Mouse (Mus musculus) embryonic facial prominence, embryonic 12.5 days (tissue): ENCODE measurements around the gene Hoxa2. TPM values are rescaled to one million over a fixed set of nuclear protein-coding genes. Genes with fewer than 3 reads are reported as not detected.

Experiments used
- ATAC-seq: fragments of 200-750 bp; cut with Nextera tagmentation; 2 replicates; pipeline ENCODE4 v1.8.0; 2017; ENCODE audit not compliant: insufficient number of reproducible peaks, insufficient read depth, low FRiP score, low TSS enrichment
- H3K27ac ChIP-seq: fragments of 300-500 bp; sonication (generic); 2 replicates; pipeline ENCODE4 v1.5.1; 2016; ENCODE audit warnings: mild to moderate bottlenecking
- H3K27me3 ChIP-seq: fragments of 300-500 bp; sonication (generic); 2 replicates; pipeline ENCODE4 v1.6.1; 2016; ENCODE audit warnings: mild to moderate bottlenecking, moderate library complexity
- H3K36me3 ChIP-seq: fragments of 300-500 bp; sonication (generic); 2 replicates; pipeline ENCODE4 v1.6.1; 2016; ENCODE audit warnings: mild to moderate bottlenecking
- H3K4me1 ChIP-seq: fragments of 300-500 bp; sonication (generic); 2 replicates; pipeline ENCODE4 v1.6.1; 2016
- H3K4me2 ChIP-seq: fragments of 300-500 bp; sonication (generic); replicated peaks from 2 replicates; pipeline ENCODE4 v1.6.1; 2016; ENCODE audit warnings: mild to moderate bottlenecking, moderate library complexity
- H3K4me3 ChIP-seq: fragments of 300-500 bp; sonication (generic); 2 replicates; pipeline ENCODE4 v1.5.1; 2016; ENCODE audit warnings: mild to moderate bottlenecking
- H3K9ac ChIP-seq: fragments of 300-500 bp; sonication (generic); 2 replicates; pipeline ENCODE4 v1.6.1; 2016; ENCODE audit warnings: mild to moderate bottlenecking, moderate library complexity
- H3K9me3 ChIP-seq: fragments of 300-500 bp; sonication (generic); 2 replicates; pipeline ENCODE4 v1.6.1; 2016; ENCODE audit warnings: mild to moderate bottlenecking, moderate library complexity
- WGBS: fragments of 180-500 bp; shearing (Covaris S2); methylation state at CpG from one replicate; pipeline ENCODE4 v1.1.7; 2016; 5-methylcytosine and 5-hydroxymethylcytosine counted together
- polyA plus RNA-seq: library from polyadenylated mRNA; unstranded; fragments of >200 nt; fragmentation: Nextera tagmentation; extraction: Ambion mirVana; gene quantifications from 2 replicates; pipeline ENCODE4 v1.2.1, GENCODE M21; 2016

Gene Hoxa2
- polyA plus RNA-seq, 1 experiment from 2014 or later = 18.2 TPM

DNA sequence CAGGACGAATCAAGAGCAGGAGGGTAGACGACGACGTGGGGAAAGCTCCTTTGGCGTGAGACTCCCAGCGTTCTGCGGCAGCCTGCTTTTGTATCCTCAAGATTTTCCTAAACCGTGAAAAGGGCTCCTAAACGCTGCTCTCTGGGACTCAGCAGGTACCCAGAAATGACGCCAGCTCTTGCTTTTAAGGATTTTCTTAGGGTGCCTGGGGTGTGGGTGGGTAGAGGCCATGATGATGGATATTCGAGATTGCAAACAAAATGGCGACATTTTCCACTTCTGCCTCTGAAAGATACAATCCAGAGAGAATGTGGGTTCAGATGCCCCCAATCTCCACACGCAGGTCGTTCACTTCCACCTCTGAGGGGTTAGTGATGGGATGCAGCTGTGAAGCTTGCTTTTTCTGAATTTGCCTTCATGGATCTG, 3.1 kb upstream of the Hoxa2 start:
- peak overlapping the region; percentile 39 for H3K4me2 ChIP-seq

GRCm38 (mm10) chr6:52167176-52167575, 2.5 kb upstream of the Hoxa2 start:
- Histone ChIP-seq H3K9me3 (no peaks in the 10 kb centered on the region), H3K9ac (peak overlapping the region; percentile 38; the same call in 1 of the 2 replicates), H3K27me3 (peaks cover 87% of the 10 kb centered on the region), H3K27ac (peak overlapping the region; percentile 75), H3K4me1 (0 out of 2 replicates have a peak, but pooled peaks cover 2% of the 10 kb centered on the region), H3K4me3 (peak overlapping the region; percentile 36), H3K36me3 (no peaks in the 10 kb centered on the region), H3K4me2 (peak overlapping the region; percentile 39; the same call in 1 of the 2 replicates)
- 6% methylated on average over 1 of the region's 1 CpGs for WGBS
- ATAC-seq = no peak

More for the DNA sequence above, 3.1 kb upstream of the Hoxa2 start:
- Histone ChIP-seq H3K27ac (peak overlapping the region; percentile 75), H3K4me1 (peaks cover 6% of the 10 kb centered on the region; the same call in 1 of the 2 replicates), H3K36me3 (no peaks in the 10 kb centered on the region), H3K27me3 (peaks cover 91% of the 10 kb centered on the region), H3K9ac (peak overlapping the region; percentile 38), H3K9me3 (no peaks in the 10 kb centered on the region), H3K4me3 (peak overlapping the region; percentile 36)
- WGBS = under 1% methylated on average over 14 of the region's 14 CpGs
- ATAC-seq = no peak

GRCm38 (mm10) chr6:52166431-52167077, 1.9 kb upstream of the Hoxa2 start:
- peaks cover 86% of the 10 kb centered on the region for H3K27me3 ChIP-seq
- H3K9ac ChIP-seq = peak overlapping the region; percentile 38
- H3K4me1 ChIP-seq = 0 out of 2 replicates have a peak, but pooled peaks cover 2% of the 10 kb centered on the region
- peak overlapping the region; percentile 36 for H3K4me3 ChIP-seq
- peak overlapping the region; percentile 39; the same call in 1 of the 2 replicates for H3K4me2 ChIP-seq
- ATAC-seq = no peak
- WGBS = 2% methylated on average over 4 of the region's 4 CpGs
- no peaks in the 10 kb centered on the region for H3K36me3 ChIP-seq
- no peaks in the 10 kb centered on the region for H3K9me3 ChIP-seq
- peak overlapping the region; percentile 75 for H3K27ac ChIP-seq

GRCm38 (mm10) chr6:52165441-52166370, 1.1 kb upstream of the Hoxa2 start:
- peak overlapping the region; percentile 39 for H3K4me2 ChIP-seq
- ATAC-seq = no peak
- H3K27ac ChIP-seq = peak overlapping the region; percentile 69
- no peaks in the 10 kb centered on the region for H3K9me3 ChIP-seq
- H3K36me3 ChIP-seq = no peaks in the 10 kb centered on the region
- peaks cover 84% of the 10 kb centered on the region for H3K27me3 ChIP-seq
- peak overlapping the region; percentile 16 for H3K9ac ChIP-seq
- H3K4me3 ChIP-seq = peak overlapping the region; percentile 36
- WGBS = under 1% methylated on average over 28 of the region's 28 CpGs
- no peaks in the 10 kb centered on the region for H3K4me1 ChIP-seq

DNA sequence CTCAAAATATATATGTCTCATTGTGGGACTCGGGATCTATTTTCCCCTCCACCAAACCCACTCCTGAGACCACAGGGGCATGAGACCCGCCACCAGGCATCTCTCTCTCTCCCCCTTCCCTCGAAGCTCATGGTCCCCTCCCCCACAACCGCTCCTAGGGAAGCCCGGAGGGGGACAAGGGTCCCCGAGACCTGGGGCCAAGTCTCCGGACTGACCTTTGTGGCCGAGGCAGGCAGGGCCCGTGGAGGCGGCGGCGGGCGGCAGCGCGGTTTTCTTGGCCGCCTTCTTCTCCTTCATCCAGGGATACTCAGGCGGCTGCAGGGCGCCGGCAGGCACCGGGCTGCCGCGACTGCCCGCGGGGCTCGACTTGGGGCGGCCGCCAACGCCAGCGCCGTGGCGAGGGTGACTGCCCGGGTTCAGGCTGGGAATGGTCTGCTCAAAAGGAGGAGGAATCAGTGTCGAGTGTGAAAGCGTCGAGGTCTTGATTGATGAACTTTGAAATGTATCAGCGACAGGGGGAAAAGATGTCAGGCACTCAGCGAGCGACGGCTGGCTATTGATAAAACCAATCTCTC, 493 bp downstream of the Hoxa2 start:
- no peaks in the 10 kb centered on the region for H3K9me3 ChIP-seq
- peaks cover 88% of the 10 kb centered on the region for H3K27me3 ChIP-seq
- no peaks in the 10 kb centered on the region for H3K4me1 ChIP-seq
- H3K27ac ChIP-seq = peak overlapping the region; percentile 86
- H3K4me2 ChIP-seq = peak overlapping the region; percentile 39
- H3K36me3 ChIP-seq = no peaks in the 10 kb centered on the region
- under 1% methylated on average over 39 of the region's 39 CpGs for WGBS
- 0 out of 2 replicates have a peak, but pooled peaks have one; percentile 28 for ATAC-seq
- peak overlapping the region; percentile 53 for H3K9ac ChIP-seq
- peak overlapping the region; percentile 36 for H3K4me3 ChIP-seq

DNA sequence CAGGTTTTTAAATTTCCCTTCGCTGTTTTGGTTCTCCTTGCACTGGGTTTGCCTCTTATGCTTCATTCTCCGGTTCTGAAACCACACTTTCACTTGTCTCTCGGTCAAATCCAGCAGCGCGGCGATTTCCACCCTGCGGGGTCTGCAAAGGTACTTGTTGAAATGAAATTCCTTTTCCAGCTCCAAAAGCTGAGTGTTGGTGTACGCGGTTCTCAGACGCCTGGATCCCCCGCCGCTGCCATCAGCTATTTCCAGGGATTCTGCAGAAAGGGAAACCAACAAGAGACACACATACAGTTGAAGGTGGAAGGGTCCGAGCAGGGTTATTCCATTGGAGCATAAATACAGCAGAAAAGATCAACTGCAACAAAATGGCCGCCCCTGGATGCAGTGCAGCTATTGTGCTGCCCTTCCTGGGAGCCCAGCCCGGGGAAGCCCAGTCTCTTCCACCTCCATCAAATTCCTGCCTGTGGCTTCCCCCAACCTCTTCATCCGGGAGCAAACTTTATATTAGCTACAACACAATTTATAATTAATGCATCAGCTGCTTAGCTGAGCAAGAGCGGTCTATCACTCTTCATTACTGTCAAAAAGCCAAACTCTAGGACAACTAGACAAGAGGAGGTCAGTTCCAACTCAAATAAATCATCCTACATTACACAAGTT, 1.1 kb downstream of the Hoxa2 start:
- 0 out of 2 replicates have a peak, but pooled peaks cover 2% of the 10 kb centered on the region for H3K4me1 ChIP-seq
- H3K27ac ChIP-seq = peak overlapping the region; percentile 86
- H3K9ac ChIP-seq = peak overlapping the region; percentile 53
- peak overlapping the region; percentile 39 for H3K4me2 ChIP-seq
- H3K4me3 ChIP-seq = peak overlapping the region; percentile 36
- peaks cover 90% of the 10 kb centered on the region for H3K27me3 ChIP-seq
- no peaks in the 10 kb centered on the region for H3K36me3 ChIP-seq
- 1% methylated on average over 17 of the region's 17 CpGs for WGBS
- no peak for ATAC-seq
- no peaks in the 10 kb centered on the region for H3K9me3 ChIP-seq

DNA sequence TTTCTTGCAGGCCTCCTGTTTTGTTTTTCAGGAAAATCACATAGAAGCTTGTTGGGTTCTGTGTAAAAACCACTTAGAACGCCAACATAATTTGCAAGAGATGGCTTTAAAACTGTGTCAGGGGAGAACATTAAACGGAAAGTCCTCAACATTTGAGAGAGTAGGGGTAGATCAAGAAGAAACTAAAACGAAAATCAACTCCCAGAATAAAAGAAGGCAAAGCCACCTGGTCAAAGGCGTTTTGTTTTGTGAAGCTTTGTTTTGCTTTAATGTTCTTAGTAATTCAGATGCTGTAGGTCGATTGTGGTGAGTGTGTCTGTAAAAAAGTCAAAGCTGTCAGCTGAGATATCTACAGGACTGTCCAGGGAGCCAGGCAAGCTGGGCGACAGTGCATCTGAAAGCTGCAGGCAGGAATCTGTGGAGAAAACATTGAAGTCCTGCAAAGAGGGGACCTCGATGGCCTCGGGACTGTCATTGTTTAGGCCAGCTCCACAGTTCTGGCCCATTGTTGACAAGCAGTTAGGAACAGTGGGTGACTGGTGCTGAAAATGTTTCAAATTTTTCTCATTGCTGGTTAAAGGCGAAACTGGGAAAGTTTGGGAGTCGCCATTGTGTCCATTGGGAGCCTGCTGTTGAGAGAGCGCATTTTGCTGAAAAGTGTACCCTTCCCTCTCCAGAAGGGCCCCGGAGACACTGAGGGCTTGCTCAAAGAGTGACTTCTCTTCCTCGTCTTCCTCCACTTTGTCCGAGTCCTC, 1.8 kb downstream of the Hoxa2 start:
- H3K9ac ChIP-seq = peak overlapping the region; percentile 39
- no peaks in the 10 kb centered on the region for H3K9me3 ChIP-seq
- H3K4me1 ChIP-seq = 0 out of 2 replicates have a peak, but pooled peaks cover 4% of the 10 kb centered on the region
- peaks cover 90% of the 10 kb centered on the region for H3K27me3 ChIP-seq
- H3K4me2 ChIP-seq = peak overlapping the region; percentile 39
- no peak for ATAC-seq
- peak overlapping the region; percentile 86 for H3K27ac ChIP-seq
- no peaks in the 10 kb centered on the region for H3K36me3 ChIP-seq
- WGBS = 2% methylated on average over 14 of the region's 14 CpGs
- H3K4me3 ChIP-seq = peak overlapping the region; percentile 36

GRCm38 (mm10) chr6:52162093-52162380, 2.6 kb downstream of the Hoxa2 start:
- Histone ChIP-seq H3K4me1 (0 out of 2 replicates have a peak, but pooled peaks cover 4% of the 10 kb centered on the region), H3K27ac (no peak overlapping the region)

DNA sequence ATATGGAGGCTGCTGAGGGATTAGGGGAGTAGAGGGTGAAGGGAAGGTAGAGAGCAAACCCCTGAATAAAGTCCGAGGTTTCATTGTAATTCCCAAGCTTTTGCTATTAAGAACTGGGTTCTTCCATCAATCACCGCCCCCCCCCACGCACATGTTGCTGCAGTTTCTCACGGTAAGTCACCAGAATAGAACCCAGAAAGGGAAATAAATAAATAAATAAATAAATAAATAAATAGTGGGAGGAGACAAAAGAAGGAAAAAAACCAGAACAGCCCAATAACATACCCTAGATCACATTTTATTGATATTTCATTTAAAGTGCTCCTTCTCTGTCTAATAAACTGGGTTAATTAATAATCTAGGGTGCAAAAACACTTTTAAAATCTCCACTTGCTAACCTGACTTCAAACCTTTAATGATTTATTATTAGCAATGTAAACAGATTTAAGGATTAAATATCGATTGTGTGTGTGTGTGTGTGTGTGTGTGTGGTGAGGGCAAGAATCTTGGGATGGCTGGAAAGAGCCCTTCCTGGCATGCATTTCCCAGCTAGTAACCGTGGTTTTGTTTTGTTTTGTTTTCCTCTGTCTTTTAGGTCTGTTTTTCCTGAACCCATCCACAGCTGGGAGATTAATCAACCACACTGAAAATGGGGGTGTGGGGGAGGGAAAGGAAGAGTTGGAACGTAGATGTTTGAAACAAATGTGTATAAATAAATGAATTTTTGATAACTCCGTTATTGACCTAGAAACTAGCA, 3.1 kb downstream of the Hoxa2 start:
- H3K9ac ChIP-seq = peak overlapping the region; percentile 40; the same call in 1 of the 2 replicates
- peaks cover 92% of the 10 kb centered on the region for H3K27me3 ChIP-seq

More at GRCm38 (mm10) chr6:52162093-52162380, 2.6 kb downstream of the Hoxa2 start:
- Histone ChIP-seq H3K36me3 (no peaks in the 10 kb centered on the region), H3K9me3 (no peaks in the 10 kb centered on the region), H3K4me3 (0 out of 2 replicates have a peak overlapping the region, but pooled peaks have one; percentile 12), H3K27me3 (peaks cover 91% of the 10 kb centered on the region), H3K4me2 (peak overlapping the region; percentile 39), H3K9ac (no peak overlapping the region; the same call in 1 of the 2 replicates)
- 10% methylated on average over 1 of the region's 1 CpGs for WGBS
- no peak for ATAC-seq

More for the DNA sequence above, 3.1 kb downstream of the Hoxa2 start:
- peak overlapping the region; percentile 99 for H3K4me2 ChIP-seq
- no peaks in the 10 kb centered on the region for H3K9me3 ChIP-seq
- H3K4me1 ChIP-seq = 0 out of 2 replicates have a peak, but pooled peaks cover 4% of the 10 kb centered on the region
- H3K4me3 ChIP-seq = peak overlapping the region; percentile 15
- no peak overlapping the region for H3K27ac ChIP-seq
- ATAC-seq = no peak
- H3K36me3 ChIP-seq = no peaks in the 10 kb centered on the region
- 3% methylated on average over 8 of the region's 8 CpGs for WGBS
